Mouse (Mus musculus): ENCODE measurements around the gene N4bp3. TPM values are rescaled to one million over a fixed set of nuclear protein-coding genes. Genes with fewer than 3 reads are reported as not detected.
A peak's percentile ranks its signal among the peaks of the same experiment; 100 is the strongest.
"Not testable (repeated sequence)": the region's sequence is repeated elsewhere in the genome, so short reads cannot be mapped to it uniquely, and the experiment has no call there.

Gene N4bp3
- polyA plus RNA-seq, 1 experiment from 2014 or later: 39.2 TPM

GRCm38 (mm10) chr11:51619409-51620060 is 31.1 kb downstream of the N4bp3 start, which contains the start of gene Nhp2:
TSS of gene Nhp2 (plus strand) at chr11:51619735.
- no peak for TF ChIP-seq CTCF (IDR thresholded peaks at IDR 0.05; ENCODE audit: low read depth)
- Histone ChIP-seq H3K4me1 (ENCODE audit: insufficient read depth) (peaks cover 8% of the 10 kb centered on the region; the same call in 1 of the 2 replicates), H3K36me3 (ENCODE audit: insufficient read depth) (peaks cover 23% of the 10 kb centered on the region), H3K4me2 (peak within 1 kb of the TSS; percentile 81), H3K4me3 (ENCODE audit: low read depth, low read length) (peak within 1 kb of the TSS; percentile 85), H3K27ac (ENCODE audit: low read depth) (peak within 1 kb of the TSS; percentile 68), H3K27me3 (ENCODE audit: insufficient read depth, low read length) (no peaks in the 10 kb centered on the region), H3K9ac (peak within 1 kb of the TSS; percentile 76), H3K9me3 (ENCODE audit: low read depth, low read length) (no peaks in the 10 kb centered on the region)
- ATAC-seq (ENCODE audit: insufficient read depth) (peak; percentile 92), DNase-seq (peak; percentile 99)
- under 1% methylated on average over 51 of the region's 51 CpGs for WGBS

GRCm38 (mm10) chr11:51618894-51619408 is 31.7 kb downstream of the N4bp3 start:
- H3K27me3 ChIP-seq (ENCODE audit: insufficient read depth, low read length): no peaks in the 10 kb centered on the region
- no peak overlapping the region for H3K9ac ChIP-seq
- WGBS: 45% methylated on average over 8 of the region's 8 CpGs
- peak overlapping the region; percentile 85 for H3K4me3 ChIP-seq (ENCODE audit: low read depth, low read length)
- TF ChIP-seq CTCF (IDR thresholded peaks at IDR 0.05; ENCODE audit: low read depth): no peak
- no peak overlapping the region for H3K27ac ChIP-seq (ENCODE audit: low read depth)
- peak; percentile 38 for ATAC-seq (ENCODE audit: insufficient read depth)
- peaks cover 8% of the 10 kb centered on the region; the same call in 1 of the 2 replicates for H3K4me1 ChIP-seq (ENCODE audit: insufficient read depth)
- no peaks in the 10 kb centered on the region for H3K9me3 ChIP-seq (ENCODE audit: low read depth, low read length)
- H3K4me2 ChIP-seq: peak overlapping the region; percentile 81
- peaks cover 17% of the 10 kb centered on the region for H3K36me3 ChIP-seq (ENCODE audit: insufficient read depth)
- DNase-seq: no peak

GRCm38 (mm10) chr11:51617693-51618092 is 32.9 kb downstream of the N4bp3 start:
- Histone ChIP-seq H3K27me3 (ENCODE audit: insufficient read depth, low read length) (no peaks in the 10 kb centered on the region), H3K4me1 (ENCODE audit: insufficient read depth) (peaks cover 8% of the 10 kb centered on the region; the same call in 1 of the 2 replicates), H3K27ac (ENCODE audit: low read depth) (no peak overlapping the region), H3K36me3 (ENCODE audit: insufficient read depth) (peaks cover 5% of the 10 kb centered on the region; the same call in 1 of the 2 replicates), H3K9ac (no peak overlapping the region), H3K4me3 (ENCODE audit: low read depth, low read length) (no peak overlapping the region), H3K4me2 (no peak overlapping the region), H3K9me3 (ENCODE audit: low read depth, low read length) (no peaks in the 10 kb centered on the region)
- DNase-seq: peak; percentile 89
- no peak for ATAC-seq (ENCODE audit: insufficient read depth)
- TF ChIP-seq CTCF (IDR thresholded peaks at IDR 0.05; ENCODE audit: low read depth): peak; percentile 85
- 4% methylated on average over 4 of the region's 4 CpGs for WGBS

GRCm38 (mm10) chr11:51616113-51616512 is 34.5 kb downstream of the N4bp3 start:
- Histone ChIP-seq H3K4me3 (ENCODE audit: low read depth, low read length) (peak overlapping the region; percentile 29), H3K27ac (ENCODE audit: low read depth) (peak overlapping the region; percentile 89), H3K4me2 (peak overlapping the region; percentile 66), H3K9ac (peak overlapping the region; percentile 34)
- H3K27me3 ChIP-seq (ENCODE audit: insufficient read depth, low read length); H3K36me3 ChIP-seq (ENCODE audit: insufficient read depth); H3K9me3 ChIP-seq (ENCODE audit: low read depth, low read length); ATAC-seq (ENCODE audit: insufficient read depth); DNase-seq; H3K4me1 ChIP-seq (ENCODE audit: insufficient read depth): not testable (repeated sequence)
- 84% methylated on average over 7 of the region's 7 CpGs for WGBS

GRCm38 (mm10) chr11:51615601-51616000 is 35.0 kb downstream of the N4bp3 start:
- Histone ChIP-seq H3K27ac (ENCODE audit: low read depth) (peak overlapping the region; percentile 89), H3K4me2 (peak overlapping the region; percentile 66), H3K4me3 (ENCODE audit: low read depth, low read length) (peak overlapping the region; percentile 29), H3K9ac (peak overlapping the region; percentile 34), H3K36me3 (ENCODE audit: insufficient read depth) (no peaks in the 10 kb centered on the region), H3K9me3 (ENCODE audit: low read depth, low read length) (no peaks in the 10 kb centered on the region), H3K4me1 (ENCODE audit: insufficient read depth) (peaks cover 3% of the 10 kb centered on the region; the same call in 1 of the 2 replicates), H3K27me3 (ENCODE audit: insufficient read depth, low read length) (no peaks in the 10 kb centered on the region)
- 2% methylated on average over 14 of the region's 14 CpGs for WGBS
- peak; percentile 87 for DNase-seq
- ATAC-seq (ENCODE audit: insufficient read depth): peak; percentile 68
- TF ChIP-seq CTCF (IDR thresholded peaks at IDR 0.05; ENCODE audit: low read depth): no peak

GRCm38 (mm10) chr11:51615129-51615528 is 35.5 kb downstream of the N4bp3 start:
- H3K4me2 ChIP-seq: peak overlapping the region; percentile 66
- H3K9ac ChIP-seq: peak overlapping the region; percentile 34
- TF ChIP-seq CTCF (IDR thresholded peaks at IDR 0.05; ENCODE audit: low read depth): no peak
- H3K4me3 ChIP-seq (ENCODE audit: low read depth, low read length): peak overlapping the region; percentile 29
- peak; percentile 78 for DNase-seq
- no peaks in the 10 kb centered on the region for H3K27me3 ChIP-seq (ENCODE audit: insufficient read depth, low read length)
- WGBS: 26% methylated on average over 7 of the region's 7 CpGs
- no peaks in the 10 kb centered on the region for H3K4me1 ChIP-seq (ENCODE audit: insufficient read depth)
- no peak for ATAC-seq (ENCODE audit: insufficient read depth)
- H3K36me3 ChIP-seq (ENCODE audit: insufficient read depth): no peaks in the 10 kb centered on the region
- H3K27ac ChIP-seq (ENCODE audit: low read depth): peak overlapping the region; percentile 89
- no peaks in the 10 kb centered on the region for H3K9me3 ChIP-seq (ENCODE audit: low read depth, low read length)

- ATAC-seq (ENCODE audit: insufficient read depth): no peak
- Histone ChIP-seq H3K36me3 (ENCODE audit: insufficient read depth) (no peaks in the 10 kb centered on the region), H3K4me2 (no peak overlapping the region), H3K27me3 (ENCODE audit: insufficient read depth, low read length) (no peaks in the 10 kb centered on the region), H3K4me1 (ENCODE audit: insufficient read depth) (no peaks in the 10 kb centered on the region), H3K9me3 (ENCODE audit: low read depth, low read length) (no peaks in the 10 kb centered on the region), H3K27ac (ENCODE audit: low read depth) (peak overlapping the region; percentile 89; the same call in 1 of the 2 replicates), H3K9ac (no peak overlapping the region), H3K4me3 (ENCODE audit: low read depth, low read length) (no peak overlapping the region)
- TF ChIP-seq CTCF (IDR thresholded peaks at IDR 0.05; ENCODE audit: low read depth): peak; percentile 41
- no peak for DNase-seq
- 76% methylated on average over 8 of the region's 8 CpGs for WGBS
Measured at GRCm38 (mm10) chr11:51614256-51614655, 36.4 kb downstream of the N4bp3 start.

GRCm38 (mm10) chr11:51609940-51610339 is 40.7 kb downstream of the N4bp3 start:
- H3K36me3 ChIP-seq (ENCODE audit: insufficient read depth): peaks cover 10% of the 10 kb centered on the region
- not testable (repeated sequence) for H3K27me3 ChIP-seq (ENCODE audit: insufficient read depth, low read length); ATAC-seq (ENCODE audit: insufficient read depth); H3K4me2 ChIP-seq; H3K27ac ChIP-seq (ENCODE audit: low read depth); H3K4me1 ChIP-seq (ENCODE audit: insufficient read depth); H3K9me3 ChIP-seq (ENCODE audit: low read depth, low read length); H3K4me3 ChIP-seq (ENCODE audit: low read depth, low read length); DNase-seq; H3K9ac ChIP-seq
- 79% methylated on average over 5 of the region's 5 CpGs for WGBS

All from lung, embryonic 14.5 days (tissue).